Mouse (Mus musculus) embryonic facial prominence, embryonic 13.5 days (tissue): Measurements from ENCODE around the gene Galnt2. TPM values are rescaled to one million over a fixed set of nuclear protein-coding genes. Genes with fewer than 3 reads are reported as not detected.
A peak's percentile ranks its signal among the peaks of the same experiment; 100 is the strongest.

Source experiments
- ATAC-seq: fragments of 200-750 bp; cut with Nextera tagmentation; 2 replicates; pipeline ENCODE4 v1.8.0; 2017; ENCODE audit warnings: low read depth; ENCODE audit not compliant: insufficient number of reproducible peaks, insufficient read depth, low FRiP score, low TSS enrichment
- H3K27ac ChIP-seq: fragments of 300-500 bp; sonication (generic); 2 replicates; pipeline ENCODE4 v1.5.1; 2015; ENCODE audit warnings: moderate library complexity, mild to moderate bottlenecking, inconsistent platforms
- H3K27me3 ChIP-seq: fragments of 300-500 bp; sonication (generic); 2 replicates; pipeline ENCODE4 v1.6.1; 2015; ENCODE audit warnings: mild to moderate bottlenecking, inconsistent platforms
- H3K36me3 ChIP-seq: fragments of 300-500 bp; sonication (generic); 2 replicates; pipeline ENCODE4 v1.6.1; 2015; ENCODE audit warnings: mild to moderate bottlenecking, inconsistent platforms
- H3K4me1 ChIP-seq: fragments of 300-500 bp; sonication (generic); 2 replicates; pipeline ENCODE4 v1.6.1; 2015; ENCODE audit warnings: inconsistent platforms
- H3K4me2 ChIP-seq: fragments of 300-500 bp; sonication (generic); 2 replicates; pipeline ENCODE4 v1.6.1; 2015; ENCODE audit warnings: moderate library complexity, mild to moderate bottlenecking, inconsistent platforms
- H3K4me3 ChIP-seq: fragments of 300-500 bp; sonication (generic); 2 replicates; pipeline ENCODE4 v1.5.1; 2015; ENCODE audit warnings: mild to moderate bottlenecking, inconsistent platforms
- H3K9ac ChIP-seq: fragments of 300-500 bp; sonication (generic); 2 replicates; pipeline ENCODE4 v1.6.1; 2015; ENCODE audit warnings: mild to moderate bottlenecking, inconsistent platforms
- H3K9me3 ChIP-seq: fragments of 300-500 bp; sonication (generic); 2 replicates; pipeline ENCODE4 v1.6.1; 2016; ENCODE audit warnings: inconsistent platforms
- WGBS: fragments of 180-500 bp; shearing (Covaris S2); methylation state at CpG from one replicate; pipeline ENCODE4 v1.1.7; 2015; ENCODE audit warnings: mixed read lengths; 5-methylcytosine and 5-hydroxymethylcytosine counted together
- polyA plus RNA-seq: library from polyadenylated mRNA; unstranded; fragments of >200 nt; fragmentation: Nextera tagmentation; extraction: Ambion mirVana; gene quantifications from 2 replicates; pipeline ENCODE4 v1.2.1, GENCODE M21; 2015

Gene Galnt2
- polyA plus RNA-seq, 1 experiment from 2014 or later: 42.0 TPM

GRCm38 (mm10) chr8:124294425-124294824 is 63.2 kb downstream of the Galnt2 start:
- Histone ChIP-seq H3K9ac (no peak overlapping the region), H3K27ac (no peak overlapping the region), H3K27me3 (no peaks in the 10 kb centered on the region), H3K4me3 (no peak overlapping the region), H3K4me2 (peak overlapping the region; percentile 3; the same call in 1 of the 2 replicates), H3K4me1 (peaks cover 44% of the 10 kb centered on the region), H3K9me3 (no peaks in the 10 kb centered on the region), H3K36me3 (no peaks in the 10 kb centered on the region)
- ATAC-seq: no peak
- 61% methylated on average over 6 of the region's 6 CpGs for WGBS

- ATAC-seq: no peak
- Histone ChIP-seq H3K4me3 (no peak overlapping the region), H3K36me3 (no peaks in the 10 kb centered on the region), H3K9ac (no peak overlapping the region), H3K9me3 (no peaks in the 10 kb centered on the region), H3K27ac (no peak overlapping the region), H3K4me2 (no peak overlapping the region), H3K4me1 (peaks cover 44% of the 10 kb centered on the region), H3K27me3 (no peaks in the 10 kb centered on the region)
- 70% methylated on average over 10 of the region's 10 CpGs for WGBS
These were observed 63.7 kb downstream of the Galnt2 start for GRCm38 (mm10) chr8:124294900-124295299.

GRCm38 (mm10) chr8:124295357-124295756 is 64.2 kb downstream of the Galnt2 start:
- Histone ChIP-seq H3K4me1 (peaks cover 40% of the 10 kb centered on the region), H3K36me3 (no peaks in the 10 kb centered on the region), H3K9me3 (no peaks in the 10 kb centered on the region), H3K27ac (no peak overlapping the region), H3K4me2 (no peak overlapping the region), H3K27me3 (no peaks in the 10 kb centered on the region), H3K4me3 (no peak overlapping the region), H3K9ac (no peak overlapping the region)
- no peak for ATAC-seq
- 93% methylated on average over 6 of the region's 6 CpGs for WGBS

GRCm38 (mm10) chr8:124301512-124301911 is 70.3 kb downstream of the Galnt2 start:
- ATAC-seq: no peak
- Histone ChIP-seq H3K27ac (no peak overlapping the region), H3K4me2 (no peak overlapping the region), H3K9me3 (no peaks in the 10 kb centered on the region), H3K27me3 (no peaks in the 10 kb centered on the region), H3K4me1 (peaks cover 19% of the 10 kb centered on the region), H3K36me3 (peaks cover 9% of the 10 kb centered on the region; the same call in 1 of the 2 replicates), H3K4me3 (no peak overlapping the region), H3K9ac (no peak overlapping the region)
- 84% methylated on average over 4 of the region's 4 CpGs for WGBS

GRCm38 (mm10) chr8:124301935-124302555 is 70.9 kb downstream of the Galnt2 start:
- peaks cover 9% of the 10 kb centered on the region; the same call in 1 of the 2 replicates for H3K36me3 ChIP-seq
- no peaks in the 10 kb centered on the region for H3K27me3 ChIP-seq
- no peak overlapping the region; the same call in 1 of the 2 replicates for H3K27ac ChIP-seq
- H3K4me3 ChIP-seq: no peak overlapping the region
- H3K4me1 ChIP-seq: peaks cover 24% of the 10 kb centered on the region
- no peak overlapping the region for H3K9ac ChIP-seq
- no peak overlapping the region for H3K4me2 ChIP-seq
- no peaks in the 10 kb centered on the region for H3K9me3 ChIP-seq
- ATAC-seq: no peak
- WGBS: 91% methylated on average over 7 of the region's 7 CpGs

- Histone ChIP-seq H3K36me3 (peaks cover 13% of the 10 kb centered on the region; the same call in 1 of the 2 replicates), H3K4me3 (no peak overlapping the region), H3K4me2 (no peak overlapping the region), H3K9ac (no peak overlapping the region), H3K27me3 (no peaks in the 10 kb centered on the region), H3K27ac (no peak overlapping the region), H3K4me1 (peaks cover 33% of the 10 kb centered on the region), H3K9me3 (no peaks in the 10 kb centered on the region)
- WGBS: 90% methylated on average over 15 of the region's 15 CpGs
- no peak for ATAC-seq
These were observed 72.2 kb downstream of the Galnt2 start for GRCm38 (mm10) chr8:124303211-124303902.

GRCm38 (mm10) chr8:124304141-124304540 is 73.0 kb downstream of the Galnt2 start:
- Histone ChIP-seq H3K4me2 (no peak overlapping the region), H3K4me1 (peaks cover 33% of the 10 kb centered on the region), H3K27ac (no peak overlapping the region), H3K36me3 (peaks cover 16% of the 10 kb centered on the region; the same call in 1 of the 2 replicates), H3K9ac (no peak overlapping the region), H3K9me3 (no peaks in the 10 kb centered on the region), H3K4me3 (no peak overlapping the region), H3K27me3 (no peaks in the 10 kb centered on the region)
- WGBS: 75% methylated on average over 4 of the region's 4 CpGs
- ATAC-seq: no peak

- Histone ChIP-seq H3K36me3 (peaks cover 16% of the 10 kb centered on the region; the same call in 1 of the 2 replicates), H3K4me2 (peak overlapping the region; percentile 7; the same call in 1 of the 2 replicates), H3K9me3 (no peaks in the 10 kb centered on the region), H3K9ac (no peak overlapping the region), H3K27me3 (no peaks in the 10 kb centered on the region), H3K4me1 (peaks cover 24% of the 10 kb centered on the region), H3K4me3 (no peak overlapping the region), H3K27ac (peak overlapping the region; percentile 80)
- WGBS: 36% methylated on average over 7 of the region's 7 CpGs
- ATAC-seq: no peak
These were observed 75.4 kb downstream of the Galnt2 start for GRCm38 (mm10) chr8:124306574-124306973.

- Histone ChIP-seq H3K27me3 (no peaks in the 10 kb centered on the region), H3K36me3 (peaks cover 16% of the 10 kb centered on the region; the same call in 1 of the 2 replicates), H3K4me3 (no peak overlapping the region), H3K9ac (no peak overlapping the region), H3K27ac (no peak overlapping the region), H3K9me3 (no peaks in the 10 kb centered on the region), H3K4me1 (peaks cover 24% of the 10 kb centered on the region), H3K4me2 (no peak overlapping the region)
- no peak for ATAC-seq
- 89% methylated on average over 10 of the region's 10 CpGs for WGBS
These were observed 76.5 kb downstream of the Galnt2 start for GRCm38 (mm10) chr8:124307700-124308099.

GRCm38 (mm10) chr8:124310509-124310908 is 79.3 kb downstream of the Galnt2 start:
- no peak for ATAC-seq
- peaks cover 34% of the 10 kb centered on the region for H3K4me1 ChIP-seq
- no peak overlapping the region for H3K9ac ChIP-seq
- H3K9me3 ChIP-seq: no peaks in the 10 kb centered on the region
- H3K27me3 ChIP-seq: no peaks in the 10 kb centered on the region
- H3K4me2 ChIP-seq: no peak overlapping the region
- WGBS: 88% methylated on average over 13 of the region's 13 CpGs
- no peak overlapping the region for H3K4me3 ChIP-seq
- no peak overlapping the region for H3K27ac ChIP-seq
- H3K36me3 ChIP-seq: peaks cover 11% of the 10 kb centered on the region; the same call in 1 of the 2 replicates

GRCm38 (mm10) chr8:124311111-124311510 is 79.9 kb downstream of the Galnt2 start:
- Histone ChIP-seq H3K4me3 (no peak overlapping the region), H3K36me3 (peaks cover 6% of the 10 kb centered on the region; the same call in 1 of the 2 replicates), H3K27ac (no peak overlapping the region), H3K9me3 (no peaks in the 10 kb centered on the region), H3K4me2 (no peak overlapping the region), H3K9ac (no peak overlapping the region), H3K27me3 (no peaks in the 10 kb centered on the region), H3K4me1 (peaks cover 31% of the 10 kb centered on the region)
- 84% methylated on average over 6 of the region's 6 CpGs for WGBS
- no peak for ATAC-seq

GRCm38 (mm10) chr8:124311723-124312122 is 80.5 kb downstream of the Galnt2 start:
- no peak for ATAC-seq
- Histone ChIP-seq H3K27me3 (no peaks in the 10 kb centered on the region), H3K4me1 (peaks cover 31% of the 10 kb centered on the region), H3K36me3 (peaks cover 6% of the 10 kb centered on the region; the same call in 1 of the 2 replicates), H3K9ac (no peak overlapping the region), H3K4me3 (no peak overlapping the region), H3K27ac (no peak overlapping the region), H3K9me3 (no peaks in the 10 kb centered on the region), H3K4me2 (no peak overlapping the region)
- 89% methylated on average over 17 of the region's 17 CpGs for WGBS
